Mouse (Mus musculus) CH12.LX (cell line): ENCODE results near the gene Tspan12.

Experiments
- CHD1 ChIP-seq: IDR thresholded peaks from 2 replicates; pipeline ENCODE4 v1.6.1; 2012; ENCODE audit warnings: low read depth, low read length, improper control_type of control experiment, inconsistent platforms
- CTCF ChIP-seq, 2 experiments: IDR thresholded peaks in 1 of 2; conservative IDR thresholded peaks in 1 of 2; 2 replicates each; pipeline ENCODE4 v1.5.1; 2011 to 2012; ENCODE audit warnings: low read depth in 2 of 2, low read length in 2 of 2, improper control_type of control experiment in 1 of 2, inconsistent platforms in 1 of 2, mild to moderate bottlenecking in 1 of 2, moderate library complexity in 1 of 2
- ZC3H11A ChIP-seq: IDR thresholded peaks from 2 replicates; pipeline ENCODE4 v1.6.1; 2012; ENCODE audit warnings: low read depth, mild to moderate bottlenecking, inconsistent platforms, low read length, improper control_type of control experiment

DNA sequence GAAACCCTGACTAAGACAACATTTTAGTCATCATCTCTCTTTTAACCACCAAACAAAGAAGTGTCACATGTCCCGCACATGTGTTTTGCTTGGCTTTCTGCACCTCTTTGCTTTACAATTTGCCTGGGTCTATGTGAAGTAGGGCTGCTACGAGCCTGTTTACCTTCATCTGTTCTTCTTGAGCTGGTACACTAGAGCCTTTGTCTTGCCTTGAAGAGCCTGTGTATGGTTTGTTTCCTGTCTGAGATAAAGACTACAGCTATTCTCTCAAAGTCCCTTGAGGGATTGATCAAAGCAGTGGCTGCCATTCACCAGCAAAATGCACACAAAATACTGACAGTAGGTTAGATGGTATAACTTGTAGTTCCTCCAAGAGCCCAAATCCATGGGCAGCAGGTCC, 62.3 kb downstream of the Tspan12 start:
- no peak for TF ChIP-seq CTCF (conservative IDR thresholded peaks at IDR 0.05 in 1 of 2, IDR thresholded peaks at IDR 0.05 in 1 of 2; ENCODE audit: low read depth in 2 of 2, low read length in 2 of 2)
- no peak for TF ChIP-seq CHD1
- TF ChIP-seq ZC3H11A = no peak
